Mouse (Mus musculus): ENCODE measurements around the gene Ssxb1. TPM values are rescaled to one million over a fixed set of nuclear protein-coding genes. Genes with fewer than 3 reads are reported as not detected.
"Not testable (repeated sequence)": the region's sequence is repeated elsewhere in the genome, so short reads cannot be mapped to it uniquely, and the experiment has no call there.

The Ssxb1 gene
- total RNA-seq (2021) = not detected
- long read RNA-seq, experiment 1 = 0 reads
- long read RNA-seq, experiment 2 = 0 reads

- DNase-seq; intact Hi-C loops (cut with DNase I); H3K27ac ChIP-seq; H3K4me3 ChIP-seq: not testable (repeated sequence)
These were observed at the start of gene Ssxb1 for GRCm38 (mm10) chrX:8413005-8413404. TSS of gene Ssxb1 (plus strand) at chrX:8413305.

- intact Hi-C loops (cut with DNase I); DNase-seq; H3K4me3 ChIP-seq; H3K27ac ChIP-seq: not testable (repeated sequence)
These were observed 46.4 kb upstream of the Ssxb1 start, which contains the start of gene Ssxb9 for GRCm38 (mm10) chrX:8366678-8367077. TSS of gene Ssxb9 (plus strand) at chrX:8366978.

- intact Hi-C loops (cut with DNase I); DNase-seq; H3K4me3 ChIP-seq; H3K27ac ChIP-seq: not testable (repeated sequence)
These were observed 48.5 kb downstream of the Ssxb1 start, which contains the start of gene Ssxb2 for GRCm38 (mm10) chrX:8461626-8462025. TSS of gene Ssxb2 (minus strand) at chrX:8461726.

Other genes with a start within 250 kb of the Ssxb1 start
- 1 to 10 TPM; 3.1 to 3.2 TPM for gene Tbc1d25, start 237.1 kb upstream of the Ssxb1 start, total RNA-seq (2021)
- 1 to 10 TPM; 9.2 to 9.3 TPM for gene Ebp, start 219.8 kb upstream of the Ssxb1 start, total RNA-seq (2021)
- gene Porcn, start 206.8 kb upstream of the Ssxb1 start, total RNA-seq (2021) = 1 to 10 TPM; 4.2 to 5.4 TPM
- 10 to 100 TPM; 13.9 to 16.0 TPM for gene Ftsj1, start 160.9 kb upstream of the Ssxb1 start, total RNA-seq (2021)
- gene Slc38a5, start 142.2 kb upstream of the Ssxb1 start, total RNA-seq (2021) = not detected
- gene Ssxb10, start 85.9 kb upstream of the Ssxb1 start, total RNA-seq (2021) = not detected
- gene Ssxb9, start 46.3 kb upstream of the Ssxb1 start, total RNA-seq (2021) = not detected
- not detected for gene Ssxb2, start 48.4 kb downstream of the Ssxb1 start, total RNA-seq (2021)
- gene Gm14459, start 111.6 kb downstream of the Ssxb1 start, total RNA-seq (2021) = not detected
- gene Ssxb6, start 134.9 kb downstream of the Ssxb1 start, total RNA-seq (2021) = not detected
- not detected for gene Ssxb3, start 178.5 kb downstream of the Ssxb1 start, total RNA-seq (2021)